Mouse (Mus musculus) heart, adult 2 months (tissue): ENCODE measurements at regions not wholly inside any gene's neighbourhood (a gene's known extent, or its start where the extent isn't known, plus 50 kb on each side); places are given as distances from the start of the nearest gene placed in this dataset.
A peak's percentile ranks its signal among the peaks of the same experiment; 100 is the strongest.

Source experiments
- DNase-seq, 2 experiments: peaks; one replicate each; pipeline ENCODE4 v3.0.0; 2021
- H3K27ac ChIP-seq: fragments of 200-600 bp; 2 replicates; pipeline ENCODE4 v1.8.1; 2022
- H3K27me3 ChIP-seq: fragments of 200-500 bp; 2 replicates; pipeline ENCODE4 v1.6.1; 2012; ENCODE audit warnings: mild to moderate bottlenecking, low read length, inconsistent platforms, mixed read lengths; ENCODE audit not compliant: control insufficient read depth, insufficient read depth
- H3K36me3 ChIP-seq: fragments of 200-500 bp; 2 replicates; pipeline ENCODE4 v1.6.1; 2012; ENCODE audit warnings: low read length, inconsistent platforms; ENCODE audit not compliant: control insufficient read depth, insufficient read depth
- H3K4me1 ChIP-seq: fragments of 200-500 bp; 2 replicates; pipeline ENCODE4 v1.6.1; 2011; ENCODE audit warnings: low read length; ENCODE audit not compliant: control insufficient read depth, insufficient read depth
- H3K4me3 ChIP-seq: fragments of 200-600 bp; 2 replicates; pipeline ENCODE4 v1.8.1; 2022
- H3K79me2 ChIP-seq: fragments of 200-500 bp; replicated peaks from 2 replicates; pipeline ENCODE4 v1.6.1; 2012; ENCODE audit warnings: mild to moderate bottlenecking, inconsistent platforms, low read length, moderate library complexity, mixed read lengths; ENCODE audit not compliant: control insufficient read depth, insufficient read depth
- H3K9ac ChIP-seq: fragments of 200-500 bp; 2 replicates; pipeline ENCODE4 v1.6.1; 2012; ENCODE audit warnings: low read depth, mild to moderate bottlenecking, control low read depth, inconsistent platforms, low read length, mixed read lengths
- CTCF ChIP-seq: fragments of 200-600 bp; IDR thresholded peaks from 2 replicates; pipeline ENCODE4 v1.8.1; 2022; ENCODE audit warnings: antibody characterized with exemption, mild to moderate bottlenecking, moderate library complexity
- EP300 ChIP-seq: fragments of 200-500 bp; IDR thresholded peaks from 2 replicates; pipeline ENCODE4 v1.6.1; 2011; ENCODE audit warnings: low read depth, low read length, control low read depth; ENCODE audit not compliant: insufficient read depth
- POLR2A ChIP-seq: fragments of 200-500 bp; IDR thresholded peaks from 2 replicates; pipeline ENCODE4 v1.6.1; 2011; ENCODE audit warnings: mild to moderate bottlenecking, low read depth, low read length, control low read depth; ENCODE audit not compliant: insufficient read depth
- WGBS: fragments of 180-500 bp; shearing (Covaris S2); methylation state at CpG from one replicate; pipeline ENCODE4 v1.1.7; 2018; 5-methylcytosine and 5-hydroxymethylcytosine counted together
- intact Hi-C: fragments of 180-260 bp; cut with DNase I; formaldehyde crosslinking; loops from one replicate; pipeline ENCODE4 v1.15.1; 2025

DNA sequence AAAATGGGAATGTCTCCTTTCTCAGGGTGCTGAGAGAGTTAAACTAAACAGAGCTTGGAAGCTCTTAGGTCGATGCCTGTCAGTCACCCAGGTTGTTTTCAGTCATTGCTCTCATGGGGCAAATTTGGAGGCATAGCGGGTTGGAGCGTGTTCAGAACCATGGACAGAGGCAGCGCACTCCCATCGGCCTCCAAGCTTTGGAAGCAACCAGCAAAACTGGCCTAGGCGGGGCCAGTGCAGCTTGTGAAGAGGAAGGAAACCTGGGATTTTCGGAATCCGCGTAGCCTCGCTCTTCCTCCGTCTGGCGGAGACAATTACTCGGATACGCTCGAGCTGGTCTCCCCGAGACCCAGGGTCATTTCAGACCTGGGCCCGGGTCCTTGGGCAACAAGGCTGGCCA, 63.4 kb upstream of the Pax2 start:
- no peak overlapping the region for H3K9ac ChIP-seq
- no peak overlapping the region for H3K4me3 ChIP-seq
- intact Hi-C loops, result no loop called here
- peak; percentile 36 to 53 for DNase-seq
- H3K27me3 ChIP-seq, result peaks cover 4% of the 10 kb centered on the region; the same call in 1 of the 2 replicates
- 2% methylated on average over 17 of the region's 17 CpGs for whole genome bisulfite sequencing
- H3K79me2 ChIP-seq, result no peaks in the 10 kb centered on the region
- H3K36me3 ChIP-seq, result no peaks in the 10 kb centered on the region
- H3K4me1 ChIP-seq, result no peaks in the 10 kb centered on the region
- TF ChIP-seq POLR2A (no peak), EP300 (no peak), CTCF (no peak)
- H3K27ac ChIP-seq, result no peak overlapping the region

DNA sequence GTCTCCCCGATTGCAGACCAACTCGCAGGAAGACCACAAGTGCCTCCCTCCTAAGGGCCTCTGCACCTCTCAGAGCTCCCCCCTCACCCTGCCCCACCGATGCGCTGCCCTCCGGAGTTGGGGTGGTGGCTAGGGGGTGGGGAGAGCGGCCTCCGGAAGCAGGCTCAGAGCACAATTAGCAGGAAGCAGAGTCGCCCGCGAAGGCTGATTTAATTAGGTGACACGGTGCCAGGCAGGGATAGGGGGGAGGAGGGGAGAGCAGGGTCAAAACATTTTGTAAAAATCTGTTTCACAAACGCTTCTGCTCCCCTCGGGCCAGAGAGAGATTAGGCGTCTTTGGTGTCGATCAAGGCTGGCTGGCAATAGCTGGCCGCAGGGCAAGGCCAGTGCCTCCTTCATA, 63.0 kb upstream of the Pax2 start:
- H3K9ac ChIP-seq, result no peak overlapping the region
- TF ChIP-seq POLR2A, result no peak
- no peak for TF ChIP-seq CTCF
- no peak for TF ChIP-seq EP300
- no peak overlapping the region for H3K27ac ChIP-seq
- H3K4me3 ChIP-seq, result no peak overlapping the region
- intact Hi-C loops, result no loop called here
- peaks cover 4% of the 10 kb centered on the region; the same call in 1 of the 2 replicates for H3K27me3 ChIP-seq
- no peaks in the 10 kb centered on the region for H3K4me1 ChIP-seq
- WGBS, result under 1% methylated on average over 16 of the region's 16 CpGs
- DNase-seq, result no peak
- H3K36me3 ChIP-seq, result no peaks in the 10 kb centered on the region
- no peaks in the 10 kb centered on the region for H3K79me2 ChIP-seq

DNA sequence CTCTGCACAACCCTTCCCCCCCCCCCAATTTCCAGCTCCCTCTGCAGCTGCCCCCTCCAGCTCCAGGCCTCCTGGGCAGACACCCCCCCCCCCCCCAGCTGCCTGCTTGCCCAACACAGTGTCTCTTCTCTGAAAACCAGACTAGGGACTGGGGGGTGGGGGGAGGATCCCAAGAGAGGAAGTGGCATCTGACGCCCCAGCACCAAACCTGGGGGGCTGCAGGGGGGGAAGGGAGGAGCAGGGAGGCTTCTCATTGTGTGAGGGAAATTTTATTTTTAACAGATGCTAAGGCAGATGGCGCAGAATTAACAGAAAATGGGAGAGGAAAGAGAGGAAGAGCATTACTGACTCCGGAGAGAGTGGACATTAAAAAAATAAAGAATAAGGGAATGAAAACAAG, 60.5 kb upstream of the Pax2 start:
- H3K4me3 ChIP-seq, result no peak overlapping the region
- H3K9ac ChIP-seq, result no peak overlapping the region
- intact Hi-C loops, result no loop called here
- WGBS, result 9% methylated on average over 3 of the region's 3 CpGs
- H3K36me3 ChIP-seq, result no peaks in the 10 kb centered on the region
- TF ChIP-seq POLR2A (no peak), CTCF (no peak), EP300 (no peak)
- no peaks in the 10 kb centered on the region for H3K79me2 ChIP-seq
- H3K27me3 ChIP-seq, result peaks cover 2% of the 10 kb centered on the region; the same call in 1 of the 2 replicates
- DNase-seq, result no peak
- no peak overlapping the region for H3K27ac ChIP-seq
- no peaks in the 10 kb centered on the region for H3K4me1 ChIP-seq

DNA sequence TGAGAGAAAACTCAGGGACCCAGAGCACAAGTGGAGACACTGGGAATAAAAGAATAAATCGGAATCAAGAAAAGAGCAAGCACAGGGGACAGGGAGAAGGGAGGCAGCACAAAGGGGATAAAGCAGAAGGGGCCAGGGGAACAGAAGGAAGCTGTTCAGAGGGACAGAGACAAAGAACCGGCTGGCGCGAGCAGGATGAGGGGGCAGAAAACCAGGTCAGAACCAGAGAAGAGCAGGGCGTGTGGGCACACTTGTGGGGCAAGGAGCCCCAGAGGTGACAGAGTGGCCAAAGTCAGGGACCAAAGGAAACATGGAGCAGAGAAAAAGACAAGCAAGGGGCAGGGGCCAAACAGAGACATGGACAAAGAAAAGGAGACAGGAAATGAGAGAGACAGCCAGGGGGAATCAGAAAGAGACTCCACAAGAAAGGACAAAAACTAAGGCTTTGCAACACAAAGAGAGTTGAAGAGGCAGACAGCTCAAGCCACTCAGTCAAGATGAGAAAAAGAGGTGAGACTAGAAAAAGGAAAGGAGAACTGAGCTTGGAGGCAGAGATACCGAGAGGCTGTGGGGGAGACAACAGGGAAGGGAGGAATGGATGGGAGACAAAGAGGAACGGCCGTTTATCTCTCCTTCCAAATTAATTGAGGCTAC, 59.7 kb upstream of the Pax2 start:
- WGBS, result 12% methylated on average over 8 of the region's 8 CpGs
- H3K36me3 ChIP-seq, result no peaks in the 10 kb centered on the region
- intact Hi-C loops, result no loop called here
- TF ChIP-seq POLR2A (no peak), EP300 (no peak), CTCF (no peak)
- no peaks in the 10 kb centered on the region for H3K4me1 ChIP-seq
- no peaks in the 10 kb centered on the region for H3K79me2 ChIP-seq
- no peak overlapping the region for H3K27ac ChIP-seq
- H3K27me3 ChIP-seq, result peaks cover 2% of the 10 kb centered on the region; the same call in 1 of the 2 replicates
- DNase-seq, result no peak
- H3K4me3 ChIP-seq, result no peak overlapping the region
- no peak overlapping the region for H3K9ac ChIP-seq

DNA sequence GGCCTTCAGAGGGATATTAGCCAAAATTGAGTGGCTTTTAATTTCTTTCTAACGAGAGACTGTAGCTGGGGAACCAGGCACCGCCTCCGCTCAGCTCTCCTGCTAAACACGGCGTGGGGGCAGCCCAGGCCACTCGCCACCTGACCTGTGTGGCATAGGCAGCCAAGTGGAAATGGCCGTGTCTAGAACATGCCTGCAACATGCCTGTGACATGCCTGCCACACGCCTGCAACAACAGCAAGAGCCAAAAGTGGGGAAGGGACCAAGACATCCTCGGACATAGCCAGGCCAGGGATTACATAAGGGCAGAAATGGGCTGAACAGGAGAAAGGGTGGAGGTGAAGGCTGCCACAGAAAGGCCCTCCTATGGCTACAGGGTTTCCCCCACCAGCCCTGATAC, 59.1 kb upstream of the Pax2 start:
- 44% methylated on average over 9 of the region's 9 CpGs for WGBS
- H3K27me3 ChIP-seq, result peaks cover 2% of the 10 kb centered on the region; the same call in 1 of the 2 replicates

DNA sequence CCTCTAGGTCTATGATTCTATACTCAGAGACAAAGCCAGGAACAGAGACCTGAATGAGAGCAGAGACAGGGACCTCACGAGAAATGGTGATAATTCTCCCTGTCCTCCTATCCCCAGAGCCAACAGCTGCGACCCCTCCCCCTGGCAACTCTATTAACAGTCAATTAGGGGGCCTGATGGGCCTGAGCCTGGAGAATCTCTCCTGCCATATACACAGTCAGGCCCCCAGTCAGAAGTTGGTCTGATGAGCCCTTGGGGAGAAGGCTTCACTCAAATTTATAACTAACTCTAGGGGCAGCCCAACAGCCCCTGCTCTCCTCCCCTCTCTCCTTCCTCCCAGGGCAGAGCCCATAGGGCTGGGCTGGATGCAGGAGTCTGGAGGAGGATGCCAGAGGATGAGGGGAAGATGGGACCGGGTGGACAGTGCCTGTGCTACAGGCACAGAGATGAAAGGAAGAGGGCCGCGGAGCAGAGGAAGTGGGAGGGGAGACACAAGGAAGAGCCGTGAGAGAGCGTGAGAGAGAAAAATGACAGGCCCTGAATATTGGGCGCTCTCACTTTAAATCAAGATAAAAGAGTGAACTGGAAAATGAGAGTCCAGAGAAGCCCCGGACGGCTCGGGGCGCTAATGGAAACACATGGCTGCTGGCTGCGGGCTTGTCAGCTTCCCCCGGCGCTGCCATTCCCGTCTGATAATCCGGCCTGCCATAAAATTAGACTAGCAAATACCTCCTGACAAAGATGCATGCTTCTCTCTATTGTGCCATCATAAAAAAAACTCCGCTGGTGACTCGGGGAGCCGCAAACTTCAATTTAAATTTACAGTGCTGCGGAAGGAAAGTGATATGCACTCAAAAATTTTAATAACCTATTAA, 57.2 kb upstream of the Pax2 start:
- peaks cover 2% of the 10 kb centered on the region; the same call in 1 of the 2 replicates for H3K27me3 ChIP-seq
- intact Hi-C loops, result no loop called here
- H3K4me1 ChIP-seq, result no peaks in the 10 kb centered on the region
- no peak for TF ChIP-seq POLR2A
- no peak for TF ChIP-seq CTCF
- no peak for TF ChIP-seq EP300
- no peak overlapping the region for H3K9ac ChIP-seq
- no peaks in the 10 kb centered on the region for H3K36me3 ChIP-seq
- 15% methylated on average over 21 of the region's 21 CpGs for WGBS
- H3K79me2 ChIP-seq, result no peaks in the 10 kb centered on the region
- no peak for DNase-seq
- H3K4me3 ChIP-seq, result no peak overlapping the region
- no peak overlapping the region for H3K27ac ChIP-seq

More for the DNA sequence above, 59.1 kb upstream of the Pax2 start:
- Histone ChIP-seq H3K36me3 (no peaks in the 10 kb centered on the region), H3K79me2 (no peaks in the 10 kb centered on the region), H3K4me3 (no peak overlapping the region), H3K9ac (no peak overlapping the region), H3K4me1 (no peaks in the 10 kb centered on the region), H3K27ac (no peak overlapping the region)
- TF ChIP-seq EP300, result no peak
- no peak for TF ChIP-seq POLR2A
- TF ChIP-seq CTCF, result no peak
- no peak for DNase-seq
- intact Hi-C loops, result no loop called here
